Mouse (Mus musculus) liver, embryonic 14.5 days (tissue): Measurements from ENCODE around the gene Sp4.

ENCODE experiments used
- CTCF ChIP-seq: IDR thresholded peaks from 2 replicates; pipeline ENCODE4 v1.5.1; 2016; ENCODE audit warnings: antibody characterized with exemption, low read depth, control low read depth
- EP300 ChIP-seq: IDR thresholded peaks from 2 replicates; pipeline ENCODE4 v1.6.1; 2016; ENCODE audit warnings: antibody characterized with exemption, low read depth

DNA sequence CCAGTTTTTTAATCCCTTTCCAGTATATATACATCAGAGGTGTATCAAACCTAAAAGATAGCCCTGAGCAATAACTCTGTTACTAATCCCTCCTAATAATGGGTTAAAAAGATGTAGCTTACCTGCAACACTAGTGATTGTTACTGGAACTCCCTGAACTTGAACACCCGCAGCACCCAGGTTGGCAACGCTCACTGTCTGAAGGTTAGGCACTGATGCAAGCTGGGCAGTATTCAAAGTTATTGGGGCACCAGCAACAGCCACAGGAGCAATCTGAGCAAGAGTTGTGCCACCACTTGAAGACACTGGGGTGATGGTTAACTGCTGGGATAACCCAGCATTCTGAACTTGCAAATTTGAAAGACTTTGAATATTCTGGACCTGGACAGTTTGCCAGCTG is 2.7 kb downstream of the Sp4 start:
- no peak for TF ChIP-seq EP300
- no peak for TF ChIP-seq CTCF
